Mouse (Mus musculus) fat pad, adult 2 months (tissue): Measurements from ENCODE around the gene Mfsd2b.

Source experiments
- DNase-seq: peaks from one replicate; pipeline ENCODE4 v3.0.0-alpha.2; 2011; ENCODE audit warnings: low read depth, low spot score; ENCODE audit errors: extremely low read depth

Mfsd2b gene

DNA sequence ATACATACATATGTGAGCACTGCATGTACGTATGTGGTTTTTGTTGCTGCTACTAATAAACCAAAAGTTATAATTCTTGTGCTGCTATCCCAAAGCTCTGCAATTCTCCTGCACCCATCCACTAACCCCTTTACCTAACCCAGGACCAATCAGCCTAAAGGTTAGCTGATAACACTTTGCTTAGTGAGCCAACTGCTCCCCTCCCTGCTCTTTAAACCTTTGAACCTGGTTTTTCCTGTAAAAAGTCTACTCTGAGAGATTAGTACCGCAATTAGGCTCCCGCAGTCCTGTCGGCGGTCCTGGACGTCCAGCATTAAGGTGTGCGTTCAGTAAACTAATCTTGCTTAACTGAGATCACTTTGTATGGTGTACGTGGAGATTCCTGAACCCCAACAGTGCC, 1.5 kb upstream of the Mfsd2b start:
- DNase-seq = no peak

DNA sequence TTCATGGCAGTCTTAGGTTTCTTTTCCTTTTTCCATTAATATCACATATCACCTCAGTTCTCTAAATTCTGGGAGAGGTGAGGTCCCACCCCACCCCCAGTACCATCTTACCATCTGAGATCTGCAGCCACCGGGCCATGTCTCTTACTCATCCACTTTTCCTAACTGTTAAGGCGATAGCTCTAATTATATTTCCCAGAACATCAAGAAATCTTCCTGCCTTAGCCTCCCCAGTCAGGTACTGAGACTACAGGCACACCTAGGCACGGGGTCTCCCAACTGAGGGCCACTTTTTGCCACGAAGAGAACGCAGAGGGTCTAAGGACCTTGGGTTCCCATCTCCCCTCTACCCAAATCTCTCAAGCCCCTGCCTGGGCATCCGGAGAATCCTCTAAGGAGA, 628 bp downstream of the Mfsd2b start:
- DNase-seq = no peak

DNA sequence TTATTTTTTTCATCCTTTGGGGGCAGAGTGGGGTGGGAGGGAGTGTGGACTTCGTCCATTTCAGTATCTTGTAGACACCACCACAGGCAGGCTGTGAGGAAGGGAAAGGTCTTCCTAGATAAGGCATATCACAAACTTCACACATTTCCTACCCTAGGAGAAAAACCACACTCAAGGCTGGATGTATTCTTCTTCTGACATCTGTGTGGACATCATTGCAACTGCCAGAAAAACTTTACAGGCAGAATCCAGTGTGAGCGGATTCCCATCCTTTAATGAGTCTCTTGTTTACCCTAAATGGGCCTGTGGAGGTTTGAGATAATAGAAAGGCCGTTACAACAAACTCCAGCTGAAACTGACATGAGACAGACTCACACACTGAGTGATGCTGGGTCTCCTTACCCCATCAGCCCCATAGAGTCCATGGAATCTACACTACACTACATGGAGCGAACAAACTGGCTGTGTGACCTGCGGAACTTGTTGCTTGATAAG, 1.1 kb downstream of the Mfsd2b start:
- DNase-seq = no peak

DNA sequence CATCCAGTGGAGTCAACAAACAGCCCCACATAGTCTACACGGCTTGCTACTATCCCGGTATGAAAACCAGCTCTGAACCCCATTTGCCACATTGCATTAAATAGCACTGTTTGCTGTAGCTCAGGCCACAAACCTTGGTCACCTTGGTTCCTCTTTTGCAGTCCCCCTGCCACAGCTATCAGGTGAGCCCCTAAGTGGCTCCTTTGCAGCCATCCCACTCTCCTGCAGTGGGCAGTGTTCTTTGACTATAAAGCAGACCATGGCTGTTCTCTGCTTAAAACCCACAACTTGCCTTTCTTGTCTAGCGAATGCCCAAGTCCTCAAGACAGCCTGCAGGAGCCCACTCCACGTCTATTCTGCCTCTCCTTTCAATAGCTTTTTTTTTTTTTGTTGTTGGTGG, 1.9 kb downstream of the Mfsd2b start:
- DNase-seq = no peak

DNA sequence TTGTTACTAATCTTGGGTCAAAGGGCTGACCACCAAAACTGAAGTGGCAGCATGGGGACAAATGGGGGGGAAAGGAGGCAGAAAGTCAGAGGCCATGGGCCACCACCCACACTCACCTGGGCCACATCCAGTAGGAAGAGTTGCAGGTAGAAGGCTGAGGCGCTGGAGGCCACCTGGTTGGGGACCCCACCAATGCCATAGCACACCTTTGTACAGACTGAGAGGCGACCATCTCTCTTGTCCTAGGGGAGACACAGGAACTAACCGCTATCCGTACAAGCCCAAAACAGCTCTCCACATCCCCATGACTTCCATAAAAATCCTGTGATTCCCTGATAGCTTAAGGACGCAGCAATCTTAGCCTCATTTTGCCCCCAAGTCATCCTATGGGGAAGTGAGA, 2.9 kb downstream of the Mfsd2b start:
- DNase-seq = no peak

DNA sequence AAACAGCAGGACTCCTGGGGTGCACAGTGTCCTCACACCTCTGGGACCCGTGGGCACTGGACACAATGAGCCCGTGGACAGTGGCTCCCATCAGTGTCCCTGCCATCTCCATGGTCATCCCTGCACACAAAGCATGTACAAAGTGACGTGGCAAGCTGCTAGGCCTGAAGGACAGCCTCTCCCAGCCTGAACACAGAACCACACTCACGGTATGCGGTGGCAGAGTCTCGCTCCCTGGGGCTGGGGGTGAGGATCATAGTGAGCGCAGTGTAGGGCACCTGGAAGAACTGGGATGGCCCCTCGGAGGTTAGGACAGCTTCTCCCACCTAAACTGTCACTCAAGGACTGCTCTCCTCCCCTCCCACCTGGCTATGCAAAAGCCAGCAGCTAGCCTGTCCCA, 5.2 kb downstream of the Mfsd2b start:
- no peak for DNase-seq

DNA sequence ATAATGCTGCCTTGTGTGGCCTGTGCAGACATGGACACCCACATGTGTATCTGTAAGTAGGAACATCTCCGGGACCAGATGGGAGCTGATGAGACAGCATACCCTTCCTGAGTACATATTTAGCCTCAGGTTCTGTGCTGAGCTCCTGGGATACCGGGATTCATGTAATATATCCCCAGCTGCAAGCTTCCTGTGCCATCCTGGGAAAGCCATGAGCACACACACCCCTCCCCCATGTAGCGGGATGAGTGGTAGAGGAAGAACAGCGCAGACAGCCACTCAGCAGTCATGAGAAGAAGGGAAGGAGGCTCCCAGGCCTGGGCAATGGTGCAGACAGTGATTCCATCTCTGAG, 9.8 kb downstream of the Mfsd2b start:
- DNase-seq = no peak

DNA sequence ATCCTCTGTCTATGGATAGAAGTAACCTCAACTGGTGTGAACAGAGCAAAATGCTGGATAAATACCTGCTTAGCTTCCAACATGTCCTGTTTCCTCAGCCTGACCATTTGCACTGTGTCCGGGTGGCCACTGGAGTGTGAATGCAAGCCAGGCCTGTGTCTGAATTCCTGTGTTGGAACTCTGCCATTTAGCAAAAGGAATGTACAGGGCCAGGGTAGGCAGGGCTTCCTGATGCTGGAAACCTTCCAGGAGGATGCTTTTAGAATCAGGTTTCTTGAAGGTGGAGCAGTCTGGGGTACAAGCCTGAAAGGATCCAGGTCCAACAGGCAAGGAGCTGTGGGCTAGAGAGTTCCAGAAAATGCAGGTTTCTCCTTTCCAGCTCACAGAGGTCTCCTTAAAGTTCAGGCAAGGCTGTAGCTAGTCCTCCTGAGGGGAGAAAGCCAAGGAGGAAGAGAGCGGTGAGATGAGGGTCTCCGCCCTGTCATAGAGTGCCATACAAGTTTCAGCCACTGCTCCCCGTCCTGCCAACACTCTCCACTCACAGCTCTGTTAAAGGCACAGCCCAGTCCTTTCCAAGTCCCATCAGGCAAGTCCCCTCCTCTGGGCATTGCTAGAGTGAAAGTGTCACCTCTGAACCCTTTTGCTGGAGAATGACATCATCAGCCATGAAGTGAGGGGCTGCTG, 10.4 kb downstream of the Mfsd2b start:
- DNase-seq = no peak

DNA sequence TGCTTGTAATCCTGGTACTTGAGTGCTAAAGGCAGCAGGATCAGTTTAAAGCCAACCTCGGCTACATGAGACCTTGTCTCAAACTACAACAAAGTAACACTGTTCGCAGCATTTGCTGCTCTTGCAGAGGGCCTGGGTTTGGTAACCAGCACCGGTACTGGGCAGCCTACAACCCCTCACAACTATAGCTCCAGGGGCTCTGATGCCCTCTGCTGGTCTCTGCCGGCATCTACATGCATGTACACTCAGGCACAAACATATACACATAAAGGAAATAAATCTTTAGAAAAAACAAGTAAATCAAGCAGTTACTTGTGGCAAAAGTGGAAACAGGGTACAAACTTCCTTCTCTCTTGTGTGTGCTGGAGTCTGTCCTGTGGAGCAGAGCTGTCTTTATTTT, 11.5 kb downstream of the Mfsd2b start:
- DNase-seq = no peak

DNA sequence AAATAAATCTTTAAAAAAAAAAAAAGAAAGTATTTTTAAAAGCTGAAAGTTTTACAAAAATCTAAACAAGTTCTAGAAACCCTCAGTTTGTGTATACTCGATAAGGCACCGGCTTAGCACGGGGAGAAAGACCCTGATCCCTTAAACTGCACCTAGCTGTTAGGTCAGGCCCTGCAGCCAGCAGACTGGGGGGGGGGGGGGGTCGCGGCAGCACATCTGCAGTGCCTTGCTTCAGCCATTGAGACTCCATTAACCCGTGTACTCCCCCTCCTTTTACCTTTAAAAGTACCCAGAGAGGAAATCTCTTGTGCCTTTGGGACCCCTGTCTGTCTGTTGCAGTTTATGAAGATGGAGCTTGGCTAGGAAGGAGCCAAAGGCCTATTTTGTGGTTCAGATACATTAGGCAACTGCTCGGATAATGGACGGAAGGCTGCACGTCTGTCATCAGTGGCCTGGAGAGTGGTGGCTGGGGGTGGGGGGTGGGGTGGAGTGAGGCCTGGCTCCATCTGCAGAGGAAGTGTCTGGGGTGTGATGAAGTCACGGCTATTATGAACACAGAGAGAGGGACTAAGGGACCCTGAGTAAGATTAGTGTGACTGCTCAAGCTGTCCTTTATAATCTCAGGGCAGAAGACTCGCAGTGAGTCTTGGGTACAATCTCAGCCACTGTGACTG, 14.8 kb downstream of the Mfsd2b start:
- no peak for DNase-seq

DNA sequence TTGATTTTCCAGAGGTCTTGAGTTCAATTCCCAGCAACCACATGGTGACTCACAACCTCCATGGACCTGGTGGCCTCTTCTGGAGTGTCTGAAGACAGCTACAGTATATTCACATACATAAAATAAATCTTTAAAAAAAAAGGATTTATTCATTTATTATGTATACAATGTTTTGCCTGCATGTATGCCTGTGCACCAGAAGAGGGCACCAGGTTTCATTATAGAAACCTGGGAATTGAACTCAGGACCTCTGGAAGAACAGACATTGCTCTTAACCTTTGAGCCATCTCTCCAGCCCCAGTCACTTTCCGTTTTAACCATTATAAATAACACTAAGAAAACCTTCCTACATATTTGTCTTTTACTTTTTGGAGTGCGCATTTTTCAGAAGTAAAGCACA, 17.3 kb downstream of the Mfsd2b start:
- no peak for DNase-seq

DNA sequence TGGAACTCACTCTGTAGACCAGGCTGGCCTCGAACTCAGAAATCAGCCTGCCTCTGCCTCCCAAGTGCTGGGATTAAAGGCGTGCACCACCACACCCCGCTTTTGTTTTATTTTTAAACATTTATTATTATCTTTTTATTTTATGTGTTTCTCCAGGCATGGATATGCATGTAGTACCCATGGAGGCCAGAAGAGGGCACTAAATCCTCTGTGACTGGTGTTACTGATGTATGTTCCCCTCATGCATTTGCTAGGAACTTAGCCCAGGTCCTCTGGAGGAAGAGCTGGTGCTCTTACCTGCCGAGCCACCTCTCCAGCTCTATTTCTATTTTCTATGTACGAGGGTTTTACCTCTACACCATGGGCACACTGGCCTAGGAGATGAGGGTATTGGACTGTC, 18.0 kb downstream of the Mfsd2b start:
- no peak for DNase-seq

DNA sequence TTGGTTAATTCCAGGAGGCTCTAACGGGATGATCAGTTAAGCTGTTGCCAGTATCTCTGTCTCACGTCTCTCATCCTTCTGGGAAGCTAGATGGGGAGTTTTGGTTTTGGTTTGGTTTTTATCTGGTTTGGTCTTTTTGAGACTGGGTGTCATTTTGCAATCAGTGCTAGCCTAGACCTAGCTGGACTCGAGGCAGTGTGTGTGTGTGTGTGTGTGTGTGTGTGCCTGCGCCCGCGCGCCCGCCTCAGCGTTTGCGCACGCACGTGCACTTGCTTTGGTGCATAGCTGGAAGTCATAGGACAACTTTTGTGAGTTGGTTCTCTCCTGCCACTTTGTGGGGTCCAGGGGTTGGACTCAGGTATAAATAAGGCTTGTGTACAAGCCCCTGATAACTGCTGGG, 30.4 kb downstream of the Mfsd2b start:
- DNase-seq = no peak

DNA sequence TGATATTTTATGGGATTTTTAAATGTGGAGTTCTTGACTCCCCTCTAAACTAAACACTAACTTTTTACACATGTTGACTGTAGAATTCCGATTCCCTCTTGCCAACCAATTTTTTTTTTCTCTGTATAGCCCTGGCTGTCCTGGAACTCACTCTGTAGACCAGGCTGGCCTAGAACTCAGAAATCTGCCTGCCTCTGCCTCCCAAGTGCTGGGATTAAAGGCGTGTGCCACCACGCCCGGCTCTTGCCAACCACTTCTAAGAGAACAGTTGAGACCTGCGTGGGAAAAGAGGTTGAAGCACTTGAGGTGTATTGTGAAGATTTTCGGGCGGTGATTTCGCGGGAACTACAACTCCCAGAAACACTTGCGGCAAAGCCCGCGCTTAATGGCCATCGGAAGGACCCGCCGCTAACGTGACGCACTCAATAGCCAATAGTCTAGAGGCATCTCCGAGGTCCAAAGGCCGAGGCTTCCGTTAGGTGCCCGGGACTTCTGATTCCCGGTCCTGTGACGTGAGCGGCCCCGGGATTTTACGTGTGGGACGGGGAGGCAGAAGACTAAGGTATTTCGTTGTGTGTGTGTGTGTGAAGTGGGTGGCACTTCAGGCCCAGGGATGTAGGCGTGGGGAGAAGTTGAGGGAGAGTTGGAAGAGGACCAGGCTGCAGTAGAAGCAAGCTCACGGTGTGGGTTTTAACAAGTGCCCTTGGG, 31.1 kb downstream of the Mfsd2b start, which contains the start of gene Wdcp:
Gene Wdcp (plus strand): TSS at position 414 of the 708 bp plus-strand sequence.
- DNase-seq = peak; percentile 54

DNA sequence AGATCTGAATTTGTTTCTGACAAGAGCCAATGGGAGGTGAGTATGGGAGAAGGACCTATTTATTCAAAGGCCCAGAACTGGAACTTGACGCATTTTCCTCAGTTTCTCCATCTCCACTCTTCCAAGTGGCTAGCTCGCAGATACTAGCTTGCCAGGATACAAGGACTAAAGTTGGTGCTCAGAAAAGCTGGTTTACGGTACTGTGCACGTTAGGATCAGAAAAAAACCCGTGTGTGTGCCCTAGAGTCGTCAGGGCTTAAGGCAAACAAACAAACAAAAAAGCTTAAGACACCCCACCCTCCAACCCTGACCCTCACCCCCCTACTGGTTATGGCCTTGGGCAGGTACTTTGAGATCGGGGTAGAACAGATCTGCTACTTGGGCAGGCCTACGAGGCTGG, 31.7 kb downstream of the Mfsd2b start:
- DNase-seq = no peak

DNA sequence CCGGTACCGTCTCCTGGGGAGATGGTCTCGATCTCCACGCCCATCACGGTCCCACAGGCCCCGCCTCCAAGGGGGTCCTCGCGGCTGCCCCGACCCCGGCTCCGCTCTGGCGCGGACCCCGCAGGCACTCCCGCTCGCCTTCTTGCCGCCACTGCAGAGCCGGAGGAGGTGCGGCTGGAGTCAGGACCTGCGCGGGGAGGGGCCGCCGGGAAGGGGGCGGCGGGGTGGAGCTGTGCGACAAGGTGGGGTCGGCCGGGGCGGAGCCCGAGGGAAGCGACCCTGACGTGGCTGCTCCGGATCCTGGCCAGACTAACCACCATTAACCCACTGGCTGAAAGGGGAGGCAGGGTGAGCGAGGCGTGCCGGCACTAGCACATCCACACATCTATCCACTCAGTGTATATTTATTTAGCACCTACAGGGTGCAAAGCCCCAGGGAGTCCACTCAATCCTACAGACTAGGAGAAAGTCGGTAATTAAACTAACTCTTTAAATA, 32.7 kb downstream of the Mfsd2b start, which contains the start of gene Fkbp1b:
Gene Fkbp1b (minus strand): TSS at position 200 of the 496 bp plus-strand sequence.
- DNase-seq = no peak

DNA sequence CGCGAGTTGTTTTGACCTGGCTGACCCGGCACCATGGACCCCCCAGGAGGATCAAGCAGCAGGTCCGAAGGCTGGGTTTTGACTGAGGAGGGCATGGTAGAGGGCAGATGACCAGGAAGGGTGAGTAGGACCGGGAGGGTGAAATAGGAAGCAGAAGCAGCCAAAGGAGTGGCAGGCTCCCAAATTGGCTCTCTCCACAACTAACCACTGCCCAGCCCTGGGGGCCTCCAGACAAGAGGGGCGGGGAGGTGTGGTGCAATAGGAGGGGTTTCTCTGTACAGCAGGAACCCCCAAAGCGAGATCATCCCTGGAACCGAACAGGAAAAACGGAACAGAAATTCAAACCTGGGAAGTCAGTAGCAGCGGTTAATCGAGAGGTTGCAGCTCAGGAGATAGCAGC, 33.4 kb downstream of the Mfsd2b start:
- DNase-seq = no peak

DNA sequence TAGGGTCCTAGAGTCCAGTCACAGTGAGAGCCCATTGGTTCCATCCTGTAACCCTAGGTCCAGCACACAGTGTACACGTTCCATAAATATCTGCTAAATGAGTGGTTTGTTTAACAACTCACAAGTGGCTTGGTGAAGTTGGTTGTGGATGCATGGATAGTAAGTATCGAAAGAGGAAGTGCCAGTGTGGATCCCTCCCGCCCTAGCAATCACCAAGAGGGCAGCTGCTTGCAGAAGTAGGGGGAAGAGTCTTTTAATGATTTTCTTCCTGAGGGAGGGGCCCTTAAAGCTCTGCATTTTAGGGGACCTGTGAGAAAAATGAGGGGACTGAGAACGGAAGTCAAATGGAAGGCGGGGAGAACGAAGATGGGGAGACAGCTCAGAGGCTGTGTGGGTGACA, 34.1 kb downstream of the Mfsd2b start:
- DNase-seq = no peak

DNA sequence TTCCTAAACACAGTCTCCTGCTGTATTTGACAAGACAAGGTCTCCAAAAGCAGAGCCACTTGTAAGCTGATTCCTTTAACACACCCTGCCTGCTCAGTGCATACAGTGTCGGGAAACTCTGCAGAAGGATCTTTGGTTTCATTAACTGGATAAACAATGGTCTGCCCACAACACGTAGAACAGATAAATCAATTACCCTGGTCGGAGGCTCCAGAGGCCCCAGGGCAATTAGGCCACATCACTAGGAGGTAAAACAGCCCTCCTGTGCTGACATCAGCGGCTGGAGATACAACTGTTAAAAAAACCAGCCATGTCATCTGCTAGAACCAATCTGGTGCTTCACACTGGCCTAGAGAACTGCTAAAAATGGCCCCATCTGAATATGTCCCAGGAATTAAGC, 37.2 kb downstream of the Mfsd2b start:
- no peak for DNase-seq

DNA sequence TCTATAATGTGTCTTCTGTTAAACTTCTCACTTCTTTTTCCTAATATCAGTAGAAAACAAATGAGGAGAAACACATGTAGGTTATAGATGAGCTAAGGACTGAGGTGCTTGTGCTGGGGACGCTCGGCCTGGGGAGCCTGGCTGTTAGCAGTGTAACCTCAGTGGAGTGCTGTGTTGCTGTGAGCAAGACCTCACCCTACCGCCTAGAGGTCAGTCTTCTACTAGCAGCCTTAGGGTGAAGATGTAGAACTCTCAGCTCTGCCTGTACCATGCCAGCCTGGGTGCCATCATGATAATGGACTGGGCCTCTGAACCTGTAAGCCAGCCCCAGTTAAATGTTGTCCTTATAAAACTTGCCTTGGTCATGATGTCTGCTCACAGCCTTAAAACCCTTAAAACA, 46.9 kb downstream of the Mfsd2b start:
- no peak for DNase-seq

DNA sequence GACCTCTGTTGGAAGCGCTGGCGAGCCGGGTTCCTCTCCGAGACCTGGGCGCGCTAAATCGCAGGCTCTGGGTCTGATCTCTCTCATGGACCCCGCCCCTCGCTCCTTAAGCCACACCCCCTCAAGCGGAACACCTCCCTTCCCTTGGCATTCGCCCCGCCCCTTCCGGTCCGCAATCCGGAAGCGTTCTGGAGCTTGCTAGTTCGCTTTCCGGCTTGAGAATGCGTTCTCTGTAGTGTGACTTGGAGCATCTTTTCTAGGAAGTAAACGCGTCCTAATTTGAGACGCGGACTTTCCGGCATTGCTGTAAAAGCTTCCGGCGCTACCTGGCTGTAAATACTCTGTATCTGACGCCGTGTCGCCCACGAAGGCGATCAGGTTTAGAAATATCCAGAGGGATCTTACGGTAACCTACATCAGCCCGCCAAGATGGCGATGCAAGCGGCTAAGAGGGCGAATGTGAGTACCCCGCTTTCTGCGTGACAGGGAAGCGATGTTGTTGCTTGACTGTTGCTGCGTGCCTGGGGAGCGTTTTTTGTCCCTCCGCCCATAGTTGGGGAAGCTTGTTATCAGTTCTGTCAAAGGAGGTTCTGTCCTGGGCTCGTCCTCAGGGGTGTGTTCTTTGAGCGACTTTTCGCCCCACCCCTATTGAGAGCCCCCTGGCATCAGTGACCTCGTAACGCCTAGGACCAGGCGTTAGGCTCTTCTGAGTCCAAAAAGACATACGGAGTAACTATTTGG, 56.6 kb downstream of the Mfsd2b start, which contains the start of gene Sf3b6:
Gene Sf3b6 (plus strand): TSS at position 184 of the 741 bp plus-strand sequence.
- peak; percentile 47 for DNase-seq
